Mouse (Mus musculus) mature B cell (primary cell): ENCODE results near the gene I0C0044D17Rik.

ENCODE experiments used
- in situ Hi-C: fragments of 300-500 bp; cut with MboI; formaldehyde crosslinking; loops from 2 replicates; pipeline ENCODE4 v1.14.3; 2019

I0C0044D17Rik gene

GRCm38 (mm10) chr4:98777464-98777863 is 46.2 kb downstream of the I0C0044D17Rik start:
- in situ Hi-C loops: no loop called here

GRCm38 (mm10) chr4:98776721-98777427 is 46.8 kb downstream of the I0C0044D17Rik start:
- in situ Hi-C loops: no loop called here

DNA sequence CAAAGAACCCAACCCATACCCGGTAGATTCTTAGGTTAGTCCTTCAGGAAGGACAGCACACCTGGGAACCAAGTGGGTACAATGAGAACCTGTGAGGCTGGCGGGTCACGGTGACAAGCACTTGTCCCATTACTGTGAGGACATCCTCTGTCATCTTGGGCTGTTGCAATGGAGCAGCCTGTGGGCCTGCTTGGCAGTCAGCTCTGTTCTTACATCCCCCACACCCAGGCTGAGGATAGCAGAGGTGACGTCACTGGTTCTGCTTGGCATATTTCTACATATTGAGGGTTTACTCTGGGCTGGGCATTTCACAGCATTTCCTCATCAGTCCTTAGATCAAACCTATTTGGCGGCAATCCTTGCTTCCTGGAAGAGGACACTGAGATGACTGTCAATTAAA is 49.9 kb downstream of the I0C0044D17Rik start:
- in situ Hi-C loops: no loop called here
